Mouse (Mus musculus): ENCODE measurements around the gene Gzmm.

The Gzmm gene

GRCm38 (mm10) chr10:79728323-79729249 is 39.8 kb downstream of the Gzmm start:
- DNase-seq (ENCODE audit: low spot score): no peak

GRCm38 (mm10) chr10:79729357-79729965 is 40.6 kb downstream of the Gzmm start:
- DNase-seq (ENCODE audit: low spot score): no peak

GRCm38 (mm10) chr10:79732500-79732899 is 43.7 kb downstream of the Gzmm start:
- no peak for DNase-seq (ENCODE audit: low spot score)

- DNase-seq (ENCODE audit: low spot score): no peak
These were observed 45.0 kb downstream of the Gzmm start for GRCm38 (mm10) chr10:79733847-79734246.

- DNase-seq (ENCODE audit: low spot score): no peak
These were observed 46.5 kb downstream of the Gzmm start for GRCm38 (mm10) chr10:79735361-79735760.

GRCm38 (mm10) chr10:79736706-79737105 is 47.9 kb downstream of the Gzmm start:
- no peak for DNase-seq (ENCODE audit: low spot score)

- no peak for DNase-seq (ENCODE audit: low spot score)
These were observed 49.4 kb downstream of the Gzmm start for GRCm38 (mm10) chr10:79738259-79738658.

- no peak for DNase-seq (ENCODE audit: low spot score)
These were observed 50.4 kb downstream of the Gzmm start for GRCm38 (mm10) chr10:79739234-79739633.

GRCm38 (mm10) chr10:79740863-79741262 is 52.0 kb downstream of the Gzmm start:
- DNase-seq (ENCODE audit: low spot score): no peak

- no peak for DNase-seq (ENCODE audit: low spot score)
These were observed 54.3 kb downstream of the Gzmm start for GRCm38 (mm10) chr10:79743161-79743560.

- DNase-seq (ENCODE audit: low spot score): no peak
These were observed 55.0 kb downstream of the Gzmm start for GRCm38 (mm10) chr10:79743650-79744365.

Data from c-Kit-positive CD71-positive TER-119-positive erythroid progenitor cells, embryonic 14.5 days (primary cell).